Mouse (Mus musculus) E14TG2a.4 (cell line): ENCODE data around the gene Kcna6.

ENCODE experiments used
- CTCF ChIP-seq: conservative IDR thresholded peaks from 2 replicates; pipeline ENCODE4 v1.5.1; 2014; ENCODE audit warnings: low read length
- NANOG ChIP-seq: IDR thresholded peaks from 2 replicates; pipeline ENCODE4 v1.6.1; 2014; ENCODE audit warnings: borderline replicate concordance, low read length, mixed read lengths
- POU5F1 ChIP-seq: IDR thresholded peaks from 2 replicates; pipeline ENCODE4 v1.6.1; 2014; ENCODE audit warnings: low read length, borderline replicate concordance

GRCm38 (mm10) chr6:126732645-126733044 lies 7.8 kb downstream of the Kcna6 start:
- TF ChIP-seq CTCF: no peak
- TF ChIP-seq POU5F1: no peak
- TF ChIP-seq NANOG: no peak
